Mouse (Mus musculus) heart, embryonic 13.5 days (tissue): Measurements from ENCODE around the gene H2-DMb1. TPM values are rescaled to one million over a fixed set of nuclear protein-coding genes. Genes with fewer than 3 reads are reported as not detected.

Experiments
- ATAC-seq: fragments of 200-750 bp; cut with Nextera tagmentation; 2 replicates; pipeline ENCODE4 v1.8.0; 2017; ENCODE audit warnings: moderate TSS enrichment; ENCODE audit not compliant: insufficient number of reproducible peaks, low FRiP score, low TSS enrichment; ENCODE audit errors: extremely low read depth
- H3K27ac ChIP-seq: fragments of 300-500 bp; sonication (generic); replicated peaks from 2 replicates; pipeline ENCODE4 v1.5.1; 2015; ENCODE audit warnings: moderate library complexity, mild to moderate bottlenecking, inconsistent platforms
- H3K27me3 ChIP-seq: fragments of 300-500 bp; sonication (generic); replicated peaks from 2 replicates; pipeline ENCODE4 v1.6.1; 2015; ENCODE audit warnings: mild to moderate bottlenecking, inconsistent platforms
- H3K36me3 ChIP-seq: fragments of 300-500 bp; sonication (generic); 2 replicates; pipeline ENCODE4 v1.6.1; 2015; ENCODE audit warnings: mild to moderate bottlenecking, inconsistent platforms
- H3K4me1 ChIP-seq: fragments of 300-500 bp; sonication (generic); 2 replicates; pipeline ENCODE4 v1.6.1; 2015; ENCODE audit warnings: inconsistent platforms
- H3K4me2 ChIP-seq: fragments of 300-500 bp; sonication (generic); 2 replicates; pipeline ENCODE4 v1.6.1; 2015; ENCODE audit warnings: inconsistent platforms, mild to moderate bottlenecking, moderate library complexity
- H3K4me3 ChIP-seq: fragments of 300-500 bp; sonication (generic); 2 replicates; pipeline ENCODE4 v1.5.1; 2015; ENCODE audit warnings: moderate library complexity, mild to moderate bottlenecking, inconsistent platforms
- H3K9ac ChIP-seq: fragments of 300-500 bp; sonication (generic); 2 replicates; pipeline ENCODE4 v1.6.1; 2015; ENCODE audit warnings: inconsistent platforms, mild to moderate bottlenecking, moderate library complexity
- H3K9me3 ChIP-seq: fragments of 300-500 bp; sonication (generic); 2 replicates; pipeline ENCODE4 v1.6.1; 2016; ENCODE audit warnings: inconsistent platforms
- WGBS: fragments of 180-500 bp; shearing (Covaris S2); methylation state at CpG from one replicate; pipeline ENCODE4 v1.1.7; 2015; ENCODE audit warnings: mixed read lengths; 5-methylcytosine and 5-hydroxymethylcytosine counted together
- polyA plus RNA-seq: library from polyadenylated mRNA; unstranded; fragments of >200 nt; fragmentation: Nextera tagmentation; extraction: Ambion mirVana; gene quantifications from 2 replicates; pipeline ENCODE4 v1.2.1, GENCODE M21; 2015

Gene H2-DMb1
- polyA plus RNA-seq, 1 experiment from 2014 or later = 0.27 TPM

DNA sequence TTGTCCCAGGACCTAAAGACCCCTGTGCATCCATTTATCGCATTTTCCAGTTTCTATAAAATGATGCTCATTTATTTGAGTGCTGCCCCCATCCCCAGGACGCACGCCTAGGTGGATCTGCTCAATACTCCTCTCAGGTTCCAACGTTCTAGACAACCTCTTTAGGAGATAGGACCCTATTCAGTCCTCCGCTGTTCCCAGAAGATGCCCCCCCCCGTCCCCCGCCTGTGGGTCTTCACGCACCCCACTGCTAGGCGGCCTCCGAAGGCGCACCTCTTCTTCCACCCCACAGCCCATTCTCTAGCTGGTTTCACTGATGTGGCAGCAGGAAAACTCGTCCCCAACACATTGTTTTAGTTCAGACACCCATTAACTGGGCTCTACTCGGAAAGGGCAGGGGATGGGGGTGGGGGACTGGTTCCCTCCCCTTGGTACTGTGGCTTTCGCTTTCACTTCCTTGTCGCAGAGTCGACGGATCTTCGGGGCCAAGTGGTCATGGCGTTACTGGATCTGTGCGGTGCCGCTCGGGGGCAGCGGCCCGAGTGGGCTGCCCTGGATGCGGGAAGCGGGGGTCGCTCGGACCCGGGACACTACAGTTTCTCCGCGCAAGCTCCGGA, 45.1 kb downstream of the H2-DMb1 start:
- Histone ChIP-seq H3K4me3 (peak overlapping the region; percentile 58), H3K4me2 (peak overlapping the region; percentile 70), H3K27me3 (peaks cover 92% of the 10 kb centered on the region), H3K27ac (no peak overlapping the region), H3K4me1 (peaks cover 10% of the 10 kb centered on the region), H3K36me3 (no peaks in the 10 kb centered on the region), H3K9ac (peak overlapping the region; percentile 71), H3K9me3 (no peaks in the 10 kb centered on the region)
- ATAC-seq = no peak
- 2% methylated on average over 32 of the region's 32 CpGs for WGBS

DNA sequence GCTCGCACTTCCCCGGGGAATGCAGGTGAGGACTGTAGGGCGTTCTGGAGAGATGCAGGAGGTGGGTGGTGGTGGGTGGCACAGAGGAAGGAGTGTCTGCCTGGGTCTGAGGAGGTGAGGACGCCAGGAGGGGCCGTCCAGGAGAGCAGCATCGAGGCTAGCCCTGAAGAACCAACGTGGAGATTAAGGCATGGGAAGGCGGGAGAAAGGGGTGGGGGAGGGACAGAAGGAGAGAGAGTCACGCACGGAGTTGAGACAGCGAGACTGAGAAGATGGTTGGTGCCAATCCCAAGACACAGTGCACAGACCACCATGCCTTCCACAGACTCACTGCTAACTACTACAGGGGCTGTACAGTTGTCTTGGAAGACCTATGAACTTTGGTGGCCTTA, 45.6 kb downstream of the H2-DMb1 start:
- no peak overlapping the region for H3K27ac ChIP-seq
- peaks cover 92% of the 10 kb centered on the region for H3K27me3 ChIP-seq
- H3K4me2 ChIP-seq = peak overlapping the region; percentile 70
- no peak for ATAC-seq
- peak overlapping the region; percentile 58 for H3K4me3 ChIP-seq
- H3K4me1 ChIP-seq = peaks cover 10% of the 10 kb centered on the region
- H3K9ac ChIP-seq = peak overlapping the region; percentile 71
- H3K9me3 ChIP-seq = no peaks in the 10 kb centered on the region
- WGBS = 10% methylated on average over 11 of the region's 11 CpGs
- no peaks in the 10 kb centered on the region for H3K36me3 ChIP-seq

DNA sequence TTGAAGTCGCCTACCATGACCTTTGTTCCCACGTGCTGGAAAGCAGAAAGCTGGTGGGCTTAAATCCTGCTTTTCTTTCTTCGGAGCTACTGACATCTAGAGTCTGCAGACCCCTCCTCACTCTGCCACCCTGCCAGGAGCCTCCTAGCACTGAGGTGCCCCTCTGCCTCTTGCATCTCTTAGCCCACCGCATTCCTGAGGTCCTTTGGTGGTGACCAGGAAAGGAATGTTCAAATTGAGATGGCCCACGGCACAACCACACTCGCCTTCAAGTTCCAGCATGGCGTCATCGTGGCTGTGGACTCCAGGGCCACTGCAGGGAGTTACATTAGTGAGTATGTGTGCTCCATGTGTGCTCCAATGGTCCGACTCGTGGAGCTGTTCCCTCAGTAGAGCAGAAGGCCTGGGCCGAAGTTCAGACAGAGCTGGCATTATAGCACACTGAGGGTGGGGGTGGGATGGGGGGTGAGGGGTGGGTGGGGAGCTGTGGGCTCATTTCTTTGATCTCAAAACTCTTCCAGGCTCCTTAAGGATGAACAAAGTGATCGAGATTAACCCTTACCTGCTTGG, 46.3 kb downstream of the H2-DMb1 start:
- Histone ChIP-seq H3K4me3 (no peak overlapping the region), H3K27ac (no peak overlapping the region), H3K27me3 (peaks cover 91% of the 10 kb centered on the region), H3K36me3 (no peaks in the 10 kb centered on the region), H3K4me2 (no peak overlapping the region), H3K9ac (no peak overlapping the region), H3K9me3 (no peaks in the 10 kb centered on the region), H3K4me1 (peaks cover 10% of the 10 kb centered on the region)
- WGBS = 59% methylated on average over 12 of the region's 12 CpGs
- no peak for ATAC-seq

DNA sequence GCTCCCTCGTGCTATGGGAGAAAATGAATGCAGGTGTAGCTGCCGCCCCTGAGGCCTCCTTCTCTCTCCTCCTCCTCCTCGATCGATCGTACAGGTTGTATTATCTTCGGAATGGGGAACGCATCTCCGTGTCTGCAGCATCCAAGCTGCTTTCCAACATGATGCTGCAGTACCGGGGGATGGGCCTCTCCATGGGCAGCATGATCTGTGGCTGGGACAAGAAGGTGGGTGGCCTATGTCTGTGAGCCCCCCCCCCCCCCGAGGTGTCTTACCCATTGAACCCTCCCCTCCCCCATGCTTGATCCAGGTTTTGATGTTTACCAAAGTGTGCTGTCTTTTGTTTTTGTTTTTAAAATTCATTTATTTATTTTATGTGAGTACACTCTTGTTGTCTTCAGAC, 47.2 kb downstream of the H2-DMb1 start:
- Histone ChIP-seq H3K4me3 (no peak overlapping the region), H3K4me1 (peaks cover 12% of the 10 kb centered on the region), H3K27ac (no peak overlapping the region), H3K9ac (no peak overlapping the region), H3K36me3 (no peaks in the 10 kb centered on the region), H3K9me3 (no peaks in the 10 kb centered on the region), H3K27me3 (peaks cover 87% of the 10 kb centered on the region), H3K4me2 (no peak overlapping the region)
- 81% methylated on average over 10 of the region's 10 CpGs for WGBS
- no peak for ATAC-seq

DNA sequence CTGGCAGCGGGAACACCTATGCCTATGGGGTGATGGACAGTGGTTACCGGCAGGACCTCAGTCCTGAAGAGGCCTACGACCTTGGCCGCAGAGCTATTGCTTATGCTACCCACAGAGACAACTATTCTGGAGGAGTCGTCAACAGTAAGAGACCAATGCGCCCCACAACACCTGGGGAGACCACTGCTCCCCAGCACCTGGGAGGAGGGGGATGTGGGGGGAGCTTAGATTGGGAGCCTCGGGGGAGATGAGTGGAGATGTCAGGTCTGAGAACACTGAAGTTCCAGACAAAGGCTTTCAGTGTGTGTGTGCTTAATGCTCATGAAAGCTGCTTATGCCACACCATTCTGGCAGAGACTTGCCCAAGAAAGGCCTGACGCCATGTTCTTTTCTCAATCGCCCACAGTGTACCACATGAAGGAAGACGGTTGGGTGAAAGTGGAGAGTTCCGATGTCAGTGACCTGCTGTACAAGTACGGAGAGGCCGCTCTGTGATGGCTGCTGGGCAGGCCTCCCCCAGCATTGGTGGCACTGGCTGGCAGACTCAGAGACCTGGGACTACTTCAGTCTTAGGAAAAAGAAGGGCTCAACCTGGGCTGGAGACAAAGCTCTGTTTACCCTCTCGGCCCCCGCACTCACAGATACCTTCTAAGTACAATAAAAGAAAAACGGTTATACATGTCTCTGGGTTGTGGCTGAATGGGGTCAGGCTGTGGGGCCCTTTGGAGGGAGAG, 48.1 kb downstream of the H2-DMb1 start:
- H3K4me1 ChIP-seq = peaks cover 19% of the 10 kb centered on the region
- no peaks in the 10 kb centered on the region for H3K36me3 ChIP-seq
- 80% methylated on average over 16 of the region's 16 CpGs for WGBS
- no peaks in the 10 kb centered on the region for H3K9me3 ChIP-seq
- H3K9ac ChIP-seq = no peak overlapping the region
- peaks cover 87% of the 10 kb centered on the region for H3K27me3 ChIP-seq
- no peak overlapping the region for H3K4me3 ChIP-seq
- H3K4me2 ChIP-seq = no peak overlapping the region
- no peak for ATAC-seq
- no peak overlapping the region for H3K27ac ChIP-seq

DNA sequence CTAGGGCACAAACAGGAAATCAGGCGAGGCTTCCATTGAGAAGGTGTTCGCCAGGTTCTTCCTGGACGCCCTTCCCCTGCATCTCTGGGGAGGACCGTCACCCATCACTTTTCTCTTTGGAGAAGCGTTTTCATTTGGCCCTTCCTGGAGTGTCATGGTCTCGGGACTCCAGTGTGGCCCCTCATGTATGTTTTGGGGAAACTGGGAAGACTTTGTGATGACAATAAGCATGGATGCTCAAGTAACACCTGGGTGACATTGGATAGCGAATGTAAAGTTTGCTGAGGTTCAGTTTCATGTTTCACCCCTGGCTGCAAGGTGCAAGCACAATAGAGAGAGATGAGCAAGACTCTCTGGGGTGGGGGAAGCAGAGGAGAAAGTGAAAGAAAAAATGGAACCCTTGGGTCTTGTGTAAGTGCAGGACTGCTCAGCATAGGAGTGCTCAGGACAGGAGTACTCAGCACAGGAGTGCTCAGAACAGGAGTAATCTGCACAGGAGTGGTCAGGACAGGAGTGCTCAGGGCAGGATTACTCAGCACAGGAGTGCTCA, 48.7 kb downstream of the H2-DMb1 start:
- Histone ChIP-seq H3K9ac (no peak overlapping the region), H3K27ac (no peak overlapping the region), H3K4me2 (no peak overlapping the region), H3K27me3 (peaks cover 87% of the 10 kb centered on the region), H3K4me1 (peaks cover 19% of the 10 kb centered on the region), H3K36me3 (no peaks in the 10 kb centered on the region), H3K4me3 (no peak overlapping the region), H3K9me3 (no peaks in the 10 kb centered on the region)
- no peak for ATAC-seq
- 66% methylated on average over 7 of the region's 7 CpGs for WGBS

DNA sequence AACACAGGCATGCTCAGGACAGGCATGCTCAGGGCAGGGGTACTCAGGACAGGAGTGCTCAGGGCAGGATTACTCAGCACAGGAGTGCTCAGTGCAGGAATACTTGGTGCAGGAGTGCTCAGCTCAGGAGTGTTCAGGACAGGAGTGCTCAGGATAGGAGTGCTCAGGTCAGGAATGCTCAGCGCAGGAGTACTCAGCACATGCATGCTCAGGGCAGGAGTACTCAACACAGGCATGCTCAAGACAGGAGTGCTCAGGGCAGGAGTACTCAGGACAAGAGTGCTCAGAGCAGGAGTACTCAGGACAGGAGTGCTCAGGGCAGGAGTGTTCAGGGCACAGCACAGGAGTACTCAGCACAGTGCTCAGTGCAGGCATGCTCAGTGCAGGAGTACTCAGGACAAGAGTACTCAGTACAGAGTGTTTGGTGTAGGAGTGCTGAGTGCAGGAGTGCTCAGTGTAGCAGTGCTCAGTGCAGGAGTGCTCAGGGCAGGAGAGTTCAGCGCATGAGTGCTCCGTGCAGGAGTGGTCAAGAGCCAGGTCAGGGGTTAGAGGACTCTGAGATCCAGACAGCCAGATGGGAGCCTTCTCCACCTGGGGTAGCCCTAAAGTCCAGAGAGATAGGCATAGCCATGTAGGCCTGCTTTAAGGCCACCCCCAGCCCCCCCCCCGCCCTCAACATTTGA, 50.0 kb downstream of the H2-DMb1 start:
- H3K4me3 ChIP-seq = no peak overlapping the region
- no peak overlapping the region for H3K4me2 ChIP-seq
- 71% methylated on average over 4 of the region's 4 CpGs for WGBS
- H3K4me1 ChIP-seq = peaks cover 15% of the 10 kb centered on the region
- no peak overlapping the region for H3K9ac ChIP-seq
- peaks cover 83% of the 10 kb centered on the region for H3K27me3 ChIP-seq
- no peaks in the 10 kb centered on the region for H3K36me3 ChIP-seq
- no peak overlapping the region for H3K27ac ChIP-seq
- no peak for ATAC-seq
- no peaks in the 10 kb centered on the region for H3K9me3 ChIP-seq

DNA sequence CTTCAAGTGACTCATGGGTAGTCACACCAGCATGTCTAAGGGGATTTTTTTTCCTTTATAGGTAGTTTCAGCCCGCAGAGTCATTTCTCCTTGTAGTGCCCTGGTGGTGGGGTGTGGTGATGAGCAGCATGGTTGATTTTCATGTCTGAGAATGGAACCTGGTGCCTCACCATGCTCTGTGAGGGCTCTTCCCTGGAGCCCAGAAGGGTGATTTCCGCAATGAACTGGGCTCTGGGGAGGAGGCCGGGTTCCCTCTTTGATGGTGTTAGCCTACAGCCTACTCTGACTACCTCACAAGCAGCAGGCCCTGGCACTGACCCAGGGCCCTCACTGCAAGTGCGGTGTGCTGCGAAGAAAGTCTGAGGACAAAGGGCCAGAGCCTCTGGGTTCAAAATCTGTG, 50.6 kb downstream of the H2-DMb1 start, which contains the start of gene Tap2:
TSS of gene Tap2 (plus strand) at position 84 of the 400 bp plus-strand sequence.
- Histone ChIP-seq H3K9me3 (no peaks in the 10 kb centered on the region), H3K4me2 (peak within 1 kb of the TSS; percentile 99), H3K9ac (peak within 1 kb of the TSS; percentile 87), H3K36me3 (no peaks in the 10 kb centered on the region), H3K27ac (no peak within 1 kb of the TSS), H3K4me3 (peak within 1 kb of the TSS; percentile 86), H3K4me1 (peaks cover 9% of the 10 kb centered on the region), H3K27me3 (peaks cover 83% of the 10 kb centered on the region)
- no peak for ATAC-seq
- WGBS = 67% methylated on average over 5 of the region's 5 CpGs

DNA sequence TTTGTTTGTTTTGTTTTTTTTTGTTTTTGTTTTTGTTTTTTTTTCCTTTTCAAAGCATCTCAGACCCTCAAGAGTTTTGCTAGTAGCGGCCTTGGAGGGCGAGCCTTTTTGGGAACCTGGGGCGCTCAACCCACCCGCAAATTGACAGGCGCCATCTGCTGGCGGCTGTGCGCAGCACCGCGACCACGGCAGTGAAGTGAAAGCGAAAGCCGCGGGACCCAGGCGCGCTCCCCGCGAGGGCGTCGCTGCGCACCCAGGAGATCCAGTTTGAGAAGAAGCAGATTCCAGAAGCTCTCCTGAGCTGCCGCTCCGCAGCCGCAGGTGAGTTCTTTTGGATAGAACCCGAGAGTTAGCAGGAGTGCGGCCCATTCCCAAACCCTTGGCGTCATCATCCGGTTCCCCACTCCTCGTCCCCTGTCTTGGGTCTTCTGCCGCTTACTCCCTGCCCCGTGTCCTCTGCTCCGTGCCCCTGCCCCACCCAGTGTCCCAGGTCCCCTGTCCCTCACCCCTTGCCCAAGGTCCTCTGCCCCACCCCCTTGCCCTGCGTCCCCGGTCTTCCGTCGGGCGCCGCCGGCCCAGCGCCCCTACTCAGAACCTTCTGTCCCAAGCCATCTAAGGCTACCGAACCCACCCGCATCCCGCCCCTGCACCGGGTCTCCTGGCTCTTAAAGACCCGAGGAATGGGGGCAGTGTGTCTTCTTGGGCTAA, 51.6 kb downstream of the H2-DMb1 start:
- under 1% methylated on average over 44 of the region's 44 CpGs for WGBS
- H3K27ac ChIP-seq = no peak overlapping the region
- H3K4me2 ChIP-seq = peak overlapping the region; percentile 99
- peak overlapping the region; percentile 87 for H3K9ac ChIP-seq
- peaks cover 83% of the 10 kb centered on the region for H3K27me3 ChIP-seq
- 0 out of 2 replicates have a peak, but pooled peaks have one; percentile 22 for ATAC-seq
- H3K4me3 ChIP-seq = peak overlapping the region; percentile 86
- no peaks in the 10 kb centered on the region for H3K36me3 ChIP-seq
- peaks cover 9% of the 10 kb centered on the region for H3K4me1 ChIP-seq
- H3K9me3 ChIP-seq = no peaks in the 10 kb centered on the region

GRCm38 (mm10) chr17:34205021-34205745, 52.3 kb downstream of the H2-DMb1 start:
- peaks cover 83% of the 10 kb centered on the region for H3K27me3 ChIP-seq
- 15% methylated on average over 18 of the region's 18 CpGs for WGBS
- no peak for ATAC-seq

More at GRCm38 (mm10) chr17:34205021-34205745, 52.3 kb downstream of the H2-DMb1 start:
- Histone ChIP-seq H3K9me3 (no peaks in the 10 kb centered on the region), H3K36me3 (no peaks in the 10 kb centered on the region), H3K4me2 (peak overlapping the region; percentile 99), H3K4me1 (peaks cover 9% of the 10 kb centered on the region), H3K4me3 (peak overlapping the region; percentile 86), H3K27ac (no peak overlapping the region), H3K9ac (peak overlapping the region; percentile 87)
